Mouse (Mus musculus): ENCODE measurements around the gene Vps41.

The Vps41 gene

DNA sequence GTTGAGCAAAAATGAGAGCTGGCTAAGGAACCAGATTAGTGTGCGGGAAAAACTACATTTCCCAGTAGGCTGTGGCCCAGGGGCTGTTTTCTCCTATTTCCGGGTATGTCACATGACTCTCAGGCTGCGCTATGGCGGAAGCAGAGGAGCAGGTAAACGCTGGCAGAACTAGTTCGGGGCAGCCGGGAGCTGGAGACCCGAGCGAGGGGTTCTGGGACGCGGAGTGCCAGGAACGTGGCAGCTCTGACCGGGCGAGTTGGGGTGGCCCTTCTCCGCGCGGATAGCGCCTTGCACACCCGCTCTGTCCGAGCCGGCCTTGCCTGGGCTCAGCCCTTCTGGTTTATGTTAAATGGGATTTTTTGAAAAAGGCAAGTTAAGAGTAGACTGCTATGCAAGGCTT, at the start of gene Vps41:
Gene Vps41 (plus strand): TSS at position 102 of the 400 bp plus-strand sequence.
- DNase-seq: peak; percentile 73 to 78

DNA sequence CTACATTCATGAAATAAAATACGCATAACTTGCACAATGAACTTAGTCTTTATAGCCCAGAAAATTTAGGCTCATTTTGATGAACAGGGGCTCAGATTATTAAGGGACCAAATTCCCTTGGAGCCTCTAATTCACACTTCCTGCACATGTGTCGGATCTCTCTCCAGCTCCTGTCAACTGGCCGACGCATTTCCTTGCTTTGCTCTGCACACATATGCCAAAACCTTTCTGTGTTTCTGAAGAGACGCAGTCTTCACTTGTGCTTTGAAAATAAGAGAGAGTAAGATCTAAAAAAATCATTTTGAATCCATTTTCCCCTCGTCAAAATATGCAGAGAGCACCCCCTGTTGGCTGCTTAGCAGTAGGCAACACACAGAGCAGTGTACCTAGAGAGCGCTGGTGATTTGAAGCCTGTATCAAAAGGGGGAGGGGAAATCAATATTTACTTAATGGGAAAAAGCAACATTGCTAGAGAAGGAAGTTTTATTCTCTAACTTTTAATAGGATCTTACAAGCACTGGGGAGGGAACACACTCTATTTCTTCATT, 18.5 kb upstream of the Vps41 start:
- DNase-seq: peak; percentile 16 to 21

DNA sequence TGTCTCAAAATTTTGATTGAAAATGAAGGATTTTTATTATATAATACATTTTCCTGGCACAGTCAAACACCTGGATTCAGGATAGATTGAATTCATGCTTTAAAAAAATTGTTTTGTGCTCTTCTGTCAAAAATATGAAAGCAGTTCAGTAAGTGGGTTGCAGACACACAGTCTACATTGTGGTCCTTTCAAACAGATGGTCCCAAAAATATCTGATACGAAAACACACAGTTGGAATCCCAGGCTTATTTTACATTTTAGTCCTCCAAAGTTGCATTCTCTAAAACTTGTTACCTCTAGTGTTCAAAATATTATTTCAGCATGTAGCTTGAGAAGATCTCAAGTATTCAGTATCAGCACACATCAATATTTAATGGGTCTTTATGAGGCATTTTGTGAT, 5.4 kb upstream of the Vps41 start:
- no peak for DNase-seq

DNA sequence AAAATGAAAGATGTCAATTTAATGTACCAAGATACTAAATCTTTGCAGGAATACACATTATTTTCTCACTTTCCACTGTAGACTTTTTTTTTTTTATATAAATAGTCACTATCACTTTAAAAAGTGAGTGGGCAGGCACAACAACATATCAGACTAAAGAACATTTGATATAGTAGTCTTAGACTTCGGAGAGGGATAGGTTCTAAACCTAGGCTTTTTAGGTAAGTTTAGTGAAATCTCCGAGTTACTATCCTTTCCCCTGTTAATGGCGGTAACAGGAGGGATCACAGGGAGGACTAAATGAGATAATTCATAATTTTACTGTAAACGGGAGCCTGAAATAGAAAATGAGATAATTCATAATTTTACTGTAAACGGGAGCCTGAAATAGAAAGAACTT, 379 bp upstream of the Vps41 start:
- DNase-seq: no peak

GRCm38 (mm10) chr13:18718461-18718860, 1.4 kb downstream of the Vps41 start:
- no peak for DNase-seq

- no peak for DNase-seq
Observed at GRCm38 (mm10) chr13:18730666-18731065, 13.6 kb downstream of the Vps41 start.

- DNase-seq: no peak
Observed at GRCm38 (mm10) chr13:18736590-18736989, 19.5 kb downstream of the Vps41 start.

- peak; percentile 22 to 26 for DNase-seq
Observed at GRCm38 (mm10) chr13:18743575-18744265, 26.6 kb downstream of the Vps41 start.

DNA sequence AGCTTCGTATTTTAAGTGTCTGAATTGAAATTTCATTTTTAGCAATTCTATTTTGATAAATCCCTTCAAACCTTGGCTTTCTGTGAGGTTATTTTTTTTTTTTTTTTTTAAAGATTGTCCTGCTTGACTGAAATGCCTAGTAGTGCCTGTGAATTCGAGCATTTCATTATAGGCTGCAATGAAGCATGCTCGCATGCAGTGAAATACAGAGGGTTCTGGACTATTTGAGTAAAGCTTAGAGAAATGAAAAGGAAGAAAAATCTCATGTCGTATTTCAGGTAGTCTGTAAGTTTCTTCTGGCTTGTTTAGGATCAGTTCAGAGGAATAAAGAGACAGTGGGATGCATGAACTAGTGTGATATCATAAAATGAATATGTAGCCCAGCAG, 27.2 kb downstream of the Vps41 start:
- DNase-seq: no peak

GRCm38 (mm10) chr13:18757958-18758357, 40.9 kb downstream of the Vps41 start:
- DNase-seq: no peak

GRCm38 (mm10) chr13:18759361-18760056, 42.4 kb downstream of the Vps41 start:
- DNase-seq: no peak

GRCm38 (mm10) chr13:18761452-18761851, 44.4 kb downstream of the Vps41 start:
- no peak for DNase-seq

DNA sequence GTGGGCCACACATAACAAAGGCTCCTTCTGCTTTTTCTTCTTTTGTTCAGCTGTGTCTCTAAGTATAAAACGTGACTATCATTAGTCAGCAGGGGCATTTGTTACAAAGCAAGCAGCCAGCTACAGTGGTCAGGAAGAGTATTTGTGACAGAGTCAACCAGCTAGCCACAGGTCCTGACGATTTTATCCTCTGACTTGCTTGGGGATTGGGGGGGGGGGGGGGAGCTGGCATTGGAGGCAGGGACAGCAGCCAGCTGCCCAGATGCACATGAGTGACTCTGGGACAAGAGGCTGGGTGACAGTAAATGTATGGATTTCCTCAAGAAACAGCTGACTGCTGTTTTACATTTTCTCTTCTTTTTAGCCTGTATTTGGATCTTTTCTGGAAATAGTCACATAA, 50.8 kb downstream of the Vps41 start:
- no peak for DNase-seq

GRCm38 (mm10) chr13:18768495-18768894, 51.4 kb downstream of the Vps41 start:
- DNase-seq: no peak

GRCm38 (mm10) chr13:18773437-18774198, 56.5 kb downstream of the Vps41 start:
- no peak for DNase-seq

- no peak for DNase-seq
Observed at GRCm38 (mm10) chr13:18781250-18781649, 64.2 kb downstream of the Vps41 start.

DNA sequence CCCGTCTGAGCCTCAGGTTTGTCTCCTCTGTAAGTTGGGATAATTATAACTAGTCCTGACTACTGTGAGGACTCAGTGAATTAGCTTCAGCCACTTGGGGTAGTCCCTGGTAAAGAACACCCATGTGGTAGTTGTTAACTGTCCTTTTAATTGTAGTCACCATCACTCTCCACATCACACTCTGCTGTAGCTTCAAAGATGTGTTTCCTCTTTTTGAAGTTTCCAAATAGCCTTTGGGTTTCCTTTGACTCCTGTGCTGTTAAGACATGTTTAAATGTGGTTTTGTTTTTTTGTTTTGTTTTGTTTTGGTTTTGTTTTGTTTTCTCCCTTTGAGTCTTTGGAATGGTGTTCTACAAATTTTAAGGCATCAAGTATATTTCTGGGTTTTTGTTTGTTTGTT, 68.6 kb downstream of the Vps41 start:
- no peak for DNase-seq

DNA sequence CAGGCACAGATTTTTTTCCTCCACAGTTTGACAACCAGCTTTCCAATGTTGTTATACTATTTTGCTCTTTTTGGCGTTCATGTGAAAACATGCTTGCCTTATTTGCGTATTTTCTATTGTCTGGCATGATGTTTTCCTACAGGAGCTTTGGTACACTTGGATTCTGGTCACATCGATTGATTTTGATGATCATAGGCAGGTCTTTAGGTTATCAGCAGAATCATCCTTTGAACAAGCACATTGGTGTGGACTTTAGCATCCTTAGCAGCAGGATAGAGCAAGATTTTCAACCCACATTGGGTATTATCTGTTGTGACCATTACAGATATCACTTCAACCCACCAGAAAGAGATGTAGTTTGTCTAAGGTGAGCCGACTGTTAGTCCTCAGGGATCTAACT, 71.0 kb downstream of the Vps41 start:
- no peak for DNase-seq

- no peak for DNase-seq
Observed at GRCm38 (mm10) chr13:18788689-18789088, 71.6 kb downstream of the Vps41 start.

DNA sequence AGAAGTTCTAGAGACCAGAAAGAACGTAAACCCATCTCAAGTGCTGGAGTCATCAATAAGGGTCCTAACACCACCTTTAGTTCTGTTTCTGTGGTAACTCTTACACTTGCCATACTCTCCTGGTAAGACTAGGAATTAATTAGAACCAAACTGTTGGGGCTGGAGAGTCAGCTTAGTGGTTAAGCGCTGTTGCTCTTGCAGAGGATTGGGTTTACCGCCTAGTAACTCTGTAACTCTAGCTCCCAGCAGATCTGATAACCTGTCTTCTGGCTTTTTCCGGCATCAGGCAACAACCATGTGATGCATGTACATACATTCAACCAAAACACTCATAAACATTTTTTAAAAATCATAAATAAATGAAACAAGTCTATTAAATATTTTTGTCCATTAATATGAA, 72.6 kb downstream of the Vps41 start:
- DNase-seq: no peak

- no peak for DNase-seq
Observed at GRCm38 (mm10) chr13:18790086-18790485, 73.0 kb downstream of the Vps41 start.

- no peak for DNase-seq
Observed at GRCm38 (mm10) chr13:18791314-18791713, 74.2 kb downstream of the Vps41 start.

DNA sequence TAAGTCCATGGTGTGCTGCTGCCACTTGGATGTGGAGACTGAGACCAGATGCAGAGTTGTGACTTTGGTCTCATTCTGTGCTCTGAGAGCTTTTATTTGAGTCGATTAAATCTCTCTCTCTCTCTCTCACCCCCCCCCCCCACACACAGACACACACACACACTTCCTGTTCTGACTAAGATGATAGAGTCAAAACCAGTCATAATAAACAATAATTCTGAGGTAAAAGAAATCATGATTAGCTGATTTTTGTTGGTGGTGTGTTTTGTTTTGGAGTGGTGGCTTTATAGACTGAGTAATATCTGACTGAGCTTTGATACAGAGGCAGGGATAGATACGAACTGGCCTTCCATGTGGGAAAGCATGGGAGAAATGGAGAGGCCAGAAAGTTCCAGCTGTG, 74.6 kb downstream of the Vps41 start:
- DNase-seq: no peak

DNA sequence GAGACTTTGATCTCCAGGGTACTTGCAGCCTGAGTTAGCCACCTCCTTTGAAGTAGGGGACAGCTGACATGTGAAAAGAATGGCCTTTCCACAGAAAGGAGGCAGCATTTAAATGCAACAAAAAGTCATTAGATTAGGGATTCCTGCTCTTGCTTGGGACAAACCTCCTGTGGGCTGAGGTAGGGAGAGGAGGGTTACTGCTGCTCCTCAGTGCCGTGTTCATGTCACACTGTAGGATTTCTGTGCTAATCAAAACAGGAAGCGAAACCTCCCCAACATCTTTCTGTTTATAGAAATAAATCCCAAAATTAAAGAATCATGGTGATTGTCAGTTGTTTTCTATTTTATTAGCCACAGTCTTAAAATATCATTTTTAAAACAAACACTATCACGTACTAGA, 77.4 kb downstream of the Vps41 start:
- no peak for DNase-seq
